Mouse (Mus musculus) lung, adult 2 months (tissue): Measurements from ENCODE around the gene Pip5k1b.

Experiments used
- CTCF ChIP-seq: fragments of 200-500 bp; IDR thresholded peaks from 2 replicates; pipeline ENCODE4 v1.5.1; 2011; ENCODE audit warnings: mild to moderate bottlenecking, low read length, control low read depth; ENCODE audit not compliant: insufficient read depth
- POLR2A ChIP-seq: fragments of 200-500 bp; IDR thresholded peaks from 2 replicates; pipeline ENCODE4 v1.6.1; 2011; ENCODE audit warnings: low read depth, mild to moderate bottlenecking, control low read depth, low read length, borderline replicate concordance; ENCODE audit errors: extremely low read depth

DNA sequence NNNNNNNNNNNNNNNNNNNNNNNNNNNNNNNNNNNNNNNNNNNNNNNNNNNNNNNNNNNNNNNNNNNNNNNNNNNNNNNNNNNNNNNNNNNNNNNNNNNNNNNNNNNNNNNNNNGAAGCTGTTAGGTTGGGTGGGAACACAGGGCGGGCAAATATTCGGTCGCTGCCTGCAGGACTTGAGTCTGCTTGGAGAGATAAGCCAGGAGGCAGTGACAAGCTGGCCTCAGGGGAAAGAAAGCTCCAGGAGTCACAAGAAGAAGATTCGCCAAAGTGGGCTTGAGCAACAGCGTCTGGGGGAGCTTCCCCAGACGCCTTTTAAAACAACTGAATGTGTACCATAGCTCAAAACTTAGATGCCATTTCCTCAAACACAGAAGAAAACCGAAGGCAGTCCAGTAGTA is 20.9 kb downstream of the Pip5k1b start:
- TF ChIP-seq POLR2A (no peak), CTCF (no peak)
